Mouse (Mus musculus): Measurements from ENCODE around the gene Ghdc.
A peak's percentile ranks its signal among the peaks of the same experiment; 100 is the strongest.

The Ghdc gene

DNA sequence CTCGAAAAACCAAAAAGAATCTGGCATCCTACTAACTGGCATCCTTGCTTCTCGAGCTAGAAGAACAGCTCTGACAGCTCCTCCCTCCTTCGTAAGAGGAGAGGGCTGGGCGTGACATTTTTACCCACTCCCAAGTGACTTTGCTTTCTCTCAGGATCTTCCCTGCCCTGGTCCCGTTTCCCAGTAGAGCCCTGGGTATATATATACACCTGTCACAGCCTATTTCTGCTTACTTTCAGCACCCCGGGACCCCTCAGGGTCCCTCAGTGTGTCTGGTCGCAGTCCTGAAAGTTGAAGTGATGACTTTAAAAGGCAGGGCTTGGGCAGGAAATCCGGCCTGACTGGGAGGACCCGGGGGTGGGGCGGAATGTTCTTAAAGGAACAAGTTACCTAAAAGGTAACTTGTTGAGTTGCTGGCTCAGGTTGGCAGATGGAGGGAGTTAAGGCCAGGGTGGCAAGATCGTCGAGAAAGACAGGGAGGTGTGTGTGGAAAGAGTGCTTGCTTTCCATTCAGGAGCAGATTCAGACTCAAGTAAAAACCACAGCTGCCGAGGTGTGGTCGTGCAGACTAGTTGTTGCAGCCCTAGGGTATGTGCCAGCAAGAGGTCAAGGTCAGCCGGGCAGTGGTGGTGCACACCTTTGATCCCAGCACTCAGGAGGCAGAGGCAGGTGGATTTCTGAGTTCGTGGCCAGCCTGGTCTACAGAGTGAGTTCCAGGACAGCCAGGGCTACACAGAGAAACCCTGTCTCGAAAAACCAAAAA, at the start of gene Ghdc:
TSS of gene Ghdc (minus strand) at position 312 of the 763 bp plus-strand sequence.
- DNase-seq (ENCODE audit: low spot score in 2 of 2) = peak; percentile 82 to 88

DNA sequence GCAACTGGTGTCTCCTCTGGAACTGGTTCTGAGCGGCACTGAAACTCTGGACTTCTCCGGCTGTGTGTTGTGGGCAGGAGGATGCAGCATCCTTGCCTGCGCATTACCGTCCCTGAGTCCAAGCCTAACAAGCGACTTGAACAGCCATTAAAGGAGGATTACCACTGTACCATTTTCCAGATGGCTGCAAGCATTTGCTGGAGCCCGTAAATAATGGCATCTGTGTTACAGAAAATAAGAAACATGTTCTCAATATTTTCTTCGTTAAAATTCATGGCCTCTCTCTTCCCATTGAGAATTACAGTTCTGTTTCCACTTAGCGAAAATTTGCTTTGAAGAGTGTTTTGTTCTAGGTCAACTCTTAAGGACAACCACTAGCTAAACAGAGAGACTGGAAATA, 49.3 kb upstream of the Ghdc start:
- DNase-seq (ENCODE audit: low spot score in 2 of 2) = no peak

DNA sequence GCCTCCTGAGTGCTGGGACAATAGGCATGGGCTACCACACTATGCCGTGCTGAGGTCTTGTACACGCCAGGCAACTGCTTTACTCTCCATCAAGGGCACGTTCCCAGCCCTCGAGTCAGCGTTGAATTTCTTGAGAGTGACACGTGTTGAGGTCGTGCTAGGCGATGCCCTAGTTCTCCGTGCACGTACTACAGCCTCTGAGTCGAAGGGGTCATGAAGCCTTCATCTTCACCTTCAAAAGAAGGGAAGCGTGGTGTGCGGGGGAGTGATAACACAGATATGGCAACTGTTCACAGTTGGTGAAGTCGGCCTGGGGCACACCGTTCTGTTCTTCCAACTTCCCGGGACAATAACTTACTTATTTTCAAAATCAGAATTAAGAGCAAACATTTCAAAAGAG, 48.9 kb upstream of the Ghdc start:
- DNase-seq (ENCODE audit: low spot score in 2 of 2) = no peak

DNA sequence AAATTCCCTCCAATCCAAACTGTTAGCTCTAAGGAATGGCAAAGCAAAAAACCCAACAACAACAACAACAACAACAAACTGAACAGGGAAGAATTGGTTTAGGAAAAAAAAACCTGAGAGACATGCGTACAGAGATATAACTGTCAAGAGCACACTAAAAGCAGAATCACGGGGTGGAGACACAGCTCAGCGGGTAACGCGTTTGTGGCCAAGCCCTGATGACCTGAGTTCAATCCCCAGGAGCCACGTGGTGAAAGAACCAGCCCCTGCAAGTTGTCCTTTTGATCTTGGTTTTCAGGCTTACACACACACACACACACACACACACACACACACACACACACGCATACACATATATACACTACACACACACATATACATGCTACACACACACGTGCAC, 48.3 kb upstream of the Ghdc start:
- no peak for DNase-seq (ENCODE audit: low spot score in 2 of 2)

DNA sequence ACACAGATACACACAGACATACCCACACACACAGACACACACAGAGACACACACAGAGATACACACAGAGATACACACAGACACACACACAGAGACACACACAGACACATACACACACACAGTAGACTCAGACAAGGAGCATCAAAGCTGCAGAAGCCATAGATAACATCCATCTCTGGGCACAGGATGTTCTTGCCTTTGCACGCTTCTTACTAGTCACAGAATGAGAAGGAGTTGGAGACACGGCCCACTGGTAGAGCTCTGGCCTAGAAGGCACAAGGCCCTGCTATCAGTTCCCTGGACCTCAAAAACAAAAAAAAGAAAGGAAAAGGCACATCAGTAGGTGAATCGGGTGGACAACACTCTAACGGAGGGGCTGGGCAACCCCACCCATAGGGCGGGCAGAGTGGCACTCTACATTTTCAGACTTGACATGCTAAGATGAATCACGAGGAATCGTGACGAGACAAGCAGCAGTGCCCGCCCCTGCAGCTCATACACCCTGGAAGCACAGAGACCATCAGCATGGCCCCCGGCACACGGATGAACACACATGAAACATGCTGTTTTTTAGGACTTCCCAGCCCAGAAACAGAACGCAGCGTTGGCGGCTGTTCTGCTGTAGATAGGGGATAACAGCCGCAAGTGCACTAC, 47.7 kb upstream of the Ghdc start:
- DNase-seq (ENCODE audit: low spot score in 2 of 2) = no peak

DNA sequence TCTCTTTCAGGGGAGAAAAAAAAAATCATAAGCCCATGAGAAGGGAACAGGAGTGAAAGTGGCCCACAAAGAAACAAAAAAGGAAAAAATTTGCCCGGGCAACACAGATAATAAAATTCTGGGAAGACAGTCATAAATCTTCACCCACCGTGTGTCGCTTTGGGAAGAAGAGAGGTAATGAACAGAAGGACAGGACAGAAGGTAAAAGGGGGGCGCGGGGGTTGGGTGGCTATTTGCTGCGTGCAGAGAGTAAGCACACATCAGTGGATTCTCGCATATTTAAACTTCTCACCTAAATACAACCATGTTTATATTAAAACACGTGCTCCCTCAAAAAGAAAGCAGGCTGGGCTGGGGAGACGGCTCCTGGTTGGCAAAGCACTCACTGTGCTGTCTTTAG, 46.6 kb upstream of the Ghdc start:
- DNase-seq (ENCODE audit: low spot score in 2 of 2) = no peak

DNA sequence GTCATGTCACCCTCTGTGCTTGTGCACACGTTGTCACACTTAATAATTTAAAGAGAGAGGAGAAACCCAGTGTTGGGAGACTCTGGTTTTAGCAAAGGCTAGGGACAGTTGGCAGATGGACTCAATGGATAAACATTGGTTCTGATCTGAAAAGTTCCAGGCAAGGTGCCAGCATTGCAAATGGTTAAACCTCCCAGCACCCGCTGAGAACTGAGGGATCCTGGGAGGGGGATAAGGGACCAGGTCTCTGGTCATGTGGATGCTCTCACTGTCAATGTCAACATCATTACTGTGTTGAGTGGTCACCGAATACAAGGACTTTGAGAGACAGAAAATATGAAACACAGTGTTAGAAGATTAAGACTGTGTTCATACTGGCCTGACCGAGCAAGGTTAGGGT, 46.0 kb upstream of the Ghdc start:
- DNase-seq (ENCODE audit: low spot score in 2 of 2) = no peak

DNA sequence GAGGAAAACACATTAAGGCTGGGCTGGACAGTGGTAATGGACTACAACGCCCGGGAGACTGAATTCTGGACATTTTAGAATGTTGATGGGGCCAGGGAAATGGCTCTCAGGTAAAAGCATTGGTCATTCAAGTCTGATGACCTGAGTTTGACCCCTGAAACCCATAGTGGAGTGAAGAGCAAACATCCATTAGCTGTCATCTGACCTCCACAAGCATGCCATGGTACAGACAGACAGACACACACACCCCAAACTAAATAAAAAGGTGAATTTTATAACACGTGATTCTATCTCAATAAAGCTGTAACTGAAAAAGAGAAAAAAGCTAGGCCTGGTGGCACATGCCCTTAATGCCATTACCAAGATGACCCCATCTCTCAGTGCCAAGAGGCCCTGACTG, 45.6 kb upstream of the Ghdc start:
- DNase-seq (ENCODE audit: low spot score in 2 of 2) = no peak

DNA sequence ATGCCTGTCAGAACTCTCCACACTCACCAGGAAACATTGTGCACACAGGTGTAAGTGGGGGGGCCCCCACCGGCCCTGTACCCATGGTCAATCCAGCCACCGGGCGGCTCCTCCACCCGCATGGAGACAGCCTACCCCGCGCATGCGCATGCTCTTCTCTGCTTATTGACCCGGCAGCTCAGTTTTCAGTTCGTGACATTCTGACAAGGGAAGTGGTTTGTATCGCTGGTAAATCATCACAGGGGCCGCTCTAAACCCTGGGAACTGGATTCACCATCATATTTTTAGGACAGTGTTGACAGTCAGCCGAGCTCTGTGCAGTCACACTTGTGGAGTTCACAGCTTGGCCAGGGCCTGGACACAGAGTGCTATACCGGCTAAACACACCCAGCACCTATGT, 43.7 kb upstream of the Ghdc start:
- no peak for DNase-seq (ENCODE audit: low spot score in 2 of 2)

DNA sequence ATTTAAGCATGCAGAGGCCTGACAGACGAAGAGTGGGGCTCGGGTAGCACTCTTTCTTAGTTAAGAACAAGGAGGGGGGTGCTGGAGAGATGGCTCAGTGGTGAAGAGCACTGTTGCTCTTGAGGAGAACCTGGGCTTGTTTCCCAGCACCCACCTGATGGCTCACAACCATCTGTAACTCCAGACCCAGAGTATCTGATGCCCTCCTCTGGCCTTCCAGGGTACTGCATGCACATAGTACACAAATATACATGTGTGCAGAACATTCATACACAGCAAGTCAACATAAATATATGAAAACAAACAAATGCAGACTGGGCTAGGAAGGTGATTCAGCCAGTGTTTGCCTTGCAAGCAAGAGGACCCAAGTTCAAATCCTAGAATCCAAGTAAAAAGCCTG, 40.4 kb upstream of the Ghdc start:
- DNase-seq (ENCODE audit: low spot score in 2 of 2) = no peak

DNA sequence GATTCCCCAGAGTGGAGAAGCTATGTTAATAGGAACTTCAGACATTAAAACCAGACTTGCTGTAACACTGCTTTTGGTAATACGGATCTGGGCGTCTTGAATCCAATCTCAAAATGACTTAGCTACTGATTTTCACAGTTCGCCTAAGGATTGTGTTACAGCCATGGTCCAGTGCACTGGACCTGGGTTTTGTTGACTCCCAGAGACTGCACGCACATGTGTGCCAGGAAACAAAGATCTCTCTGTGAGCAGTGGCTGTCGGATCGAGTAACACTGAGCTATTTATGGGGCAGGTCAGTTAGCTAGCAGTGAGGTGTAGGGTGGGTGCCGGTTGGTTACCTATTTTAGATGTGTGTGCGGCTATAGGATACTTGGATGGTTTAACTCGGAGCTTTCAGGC, 39.8 kb upstream of the Ghdc start:
- no peak for DNase-seq (ENCODE audit: low spot score in 2 of 2)

DNA sequence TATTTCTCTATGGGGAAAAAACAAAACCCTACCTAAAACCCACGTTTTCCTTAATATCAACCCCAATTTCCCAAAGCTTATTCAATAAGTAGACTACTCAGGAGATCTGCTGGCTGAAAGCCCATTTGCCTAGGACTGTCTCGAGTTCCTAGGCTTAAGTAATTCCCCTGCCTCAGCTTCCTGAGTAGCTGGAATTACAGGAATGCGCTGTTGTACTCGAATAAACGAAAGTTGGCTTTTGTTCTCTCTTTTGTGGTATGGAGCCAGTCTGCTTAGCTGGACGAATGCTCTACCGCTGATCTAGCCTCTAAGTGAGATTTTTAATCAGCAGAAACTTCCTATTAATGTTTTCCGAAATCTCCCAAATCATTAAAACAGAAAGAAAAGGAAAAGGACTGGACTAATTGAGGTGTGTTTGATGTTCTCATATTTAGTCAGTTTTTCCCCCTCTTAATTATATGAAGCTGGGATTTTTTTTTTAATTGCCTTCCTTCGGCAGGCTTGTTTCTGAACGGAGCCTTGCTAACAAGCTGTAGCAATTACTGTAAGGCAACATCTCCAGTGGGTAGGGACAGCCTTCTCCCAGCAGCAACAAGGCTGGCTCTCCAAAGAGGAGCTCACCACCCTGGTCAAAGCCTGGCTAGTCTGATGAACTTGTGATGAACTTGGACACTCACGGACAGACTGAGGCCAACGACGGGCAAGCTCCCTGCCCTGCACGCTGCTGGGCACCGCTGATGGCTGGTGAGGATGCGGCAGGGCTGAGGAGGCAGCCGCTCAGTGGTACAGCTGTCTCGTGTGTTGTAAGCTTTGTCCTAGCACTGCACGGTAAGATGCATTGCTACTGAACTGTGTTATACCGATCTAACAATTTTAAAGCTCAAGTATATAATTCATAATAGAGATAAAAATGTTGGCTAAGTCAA, 35.9 kb upstream of the Ghdc start:
- DNase-seq (ENCODE audit: low spot score in 2 of 2) = no peak

DNA sequence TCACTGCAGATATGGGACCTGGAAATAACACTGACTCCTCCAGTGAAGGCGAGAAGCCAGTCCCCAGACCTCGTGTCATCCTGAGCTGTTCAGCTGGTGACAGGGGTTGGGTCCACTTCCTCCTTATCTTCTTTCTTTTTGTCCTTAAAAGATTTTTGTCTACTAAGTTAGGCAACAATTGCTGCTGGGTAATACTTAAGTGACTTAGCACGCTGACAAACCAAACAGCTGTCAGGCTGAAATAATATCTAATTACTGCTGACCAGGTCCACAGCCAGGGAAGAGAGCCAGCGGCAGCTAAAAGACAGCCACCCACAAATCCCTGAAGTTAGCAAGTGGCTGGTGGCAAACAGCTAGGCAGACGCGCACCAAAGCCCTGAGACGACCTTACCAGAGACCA, 34.8 kb upstream of the Ghdc start:
- DNase-seq (ENCODE audit: low spot score in 2 of 2) = no peak

DNA sequence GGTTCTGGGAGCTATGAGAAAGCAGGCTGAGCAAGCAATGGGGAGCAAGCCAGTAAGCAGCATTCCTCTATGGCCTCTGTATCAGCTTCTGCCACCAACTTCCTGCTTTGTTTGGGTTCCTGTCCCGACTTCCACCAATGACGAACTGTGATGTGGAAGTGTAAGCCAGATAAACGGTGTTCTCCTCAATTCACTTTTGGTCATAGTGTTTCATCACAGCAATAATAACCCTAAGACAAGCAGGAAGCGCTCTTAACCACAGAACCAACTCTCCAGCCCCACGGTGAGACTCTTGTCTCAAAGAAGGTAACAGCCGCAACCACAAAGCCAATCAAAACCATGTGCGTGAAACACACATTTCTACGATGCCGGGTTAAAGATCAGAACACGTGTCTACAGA, 33.7 kb upstream of the Ghdc start:
- no peak for DNase-seq (ENCODE audit: low spot score in 2 of 2)

DNA sequence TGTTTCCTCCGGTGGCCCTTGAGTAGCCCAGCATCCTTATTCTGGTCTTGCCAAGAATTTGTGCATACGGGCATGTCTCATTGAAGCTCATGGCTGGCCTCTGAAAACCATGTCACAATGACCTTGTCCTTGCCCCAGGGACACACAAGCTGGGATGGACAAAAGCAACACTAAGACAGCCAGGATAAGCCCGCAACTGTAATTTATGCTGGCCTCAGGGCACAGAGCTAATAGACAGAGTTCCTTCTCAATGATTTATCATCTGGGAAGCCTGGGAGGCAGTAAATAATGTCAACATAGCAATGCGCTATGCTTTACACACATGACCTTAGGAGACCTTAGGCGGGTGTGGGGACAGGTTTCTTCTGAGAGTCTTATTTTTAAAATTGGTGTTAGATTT, 28.7 kb upstream of the Ghdc start:
- no peak for DNase-seq (ENCODE audit: low spot score in 2 of 2)

DNA sequence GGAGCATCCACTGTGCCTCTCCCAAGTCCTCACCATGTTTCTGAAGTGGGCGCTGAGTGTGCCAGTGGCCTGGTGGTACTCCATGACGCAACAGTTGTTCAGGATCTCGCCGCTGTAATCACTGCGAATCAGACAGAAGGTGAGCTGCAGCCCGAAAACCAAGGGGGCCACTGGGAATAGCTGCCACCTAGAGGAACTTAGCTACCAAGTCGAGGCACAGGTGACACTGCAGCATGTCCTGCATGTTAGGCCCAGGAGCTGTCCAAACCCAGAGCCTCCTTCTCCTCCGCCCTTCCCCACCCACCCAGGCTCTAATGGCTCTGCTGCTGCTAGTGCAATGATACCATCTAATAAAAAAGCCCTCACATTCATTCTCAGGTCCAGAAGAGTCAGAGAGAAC, 25.8 kb upstream of the Ghdc start:
- no peak for DNase-seq (ENCODE audit: low spot score in 2 of 2)

DNA sequence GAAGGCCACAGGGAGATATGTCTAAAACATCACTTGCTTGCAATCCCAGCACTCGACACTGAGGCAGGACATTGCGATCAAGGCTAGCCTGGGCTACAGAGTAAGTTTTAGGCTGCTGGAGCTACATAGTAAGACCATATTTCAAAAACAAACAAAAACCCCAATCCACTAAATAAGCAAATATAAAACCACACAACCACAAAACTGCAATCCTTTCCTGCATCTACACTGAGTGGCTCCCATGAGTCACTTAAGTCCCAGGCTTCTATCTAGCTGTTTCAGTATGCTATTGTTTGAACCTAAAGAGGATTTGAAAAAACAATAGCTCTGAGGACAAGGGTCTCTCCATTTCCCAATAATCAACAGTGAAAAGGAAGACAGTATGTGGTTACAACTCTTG, 24.6 kb upstream of the Ghdc start:
- no peak for DNase-seq (ENCODE audit: low spot score in 2 of 2)

DNA sequence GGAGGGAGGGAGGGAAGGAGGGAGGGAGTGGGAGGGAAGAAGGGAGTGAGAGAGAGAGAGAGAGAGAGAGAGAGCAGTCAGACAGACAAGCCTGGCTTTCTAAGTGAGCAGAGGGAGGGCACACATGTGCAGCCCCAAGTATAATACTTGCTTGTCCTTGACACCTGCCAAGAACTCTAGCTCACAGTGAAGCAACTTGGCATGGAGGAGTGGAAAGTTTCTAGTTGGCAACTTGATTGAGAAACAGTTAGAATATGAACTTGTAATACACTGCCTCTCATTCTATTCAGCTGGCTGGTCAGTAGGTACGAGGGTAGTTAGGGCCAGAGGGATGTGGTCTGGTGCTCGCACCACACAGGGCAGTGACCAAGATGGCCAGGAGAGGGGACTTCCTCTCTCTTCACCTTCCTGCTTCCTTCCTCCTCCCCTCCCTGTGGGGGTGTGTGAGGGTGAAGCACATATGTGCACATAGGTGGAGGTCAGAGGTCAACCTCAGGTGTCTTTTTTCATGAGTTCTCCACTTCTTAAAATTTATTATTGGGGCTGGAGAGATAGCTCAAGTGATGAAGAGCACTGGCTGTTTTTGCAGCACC, 20.8 kb upstream of the Ghdc start:
- DNase-seq (ENCODE audit: low spot score in 2 of 2) = no peak

DNA sequence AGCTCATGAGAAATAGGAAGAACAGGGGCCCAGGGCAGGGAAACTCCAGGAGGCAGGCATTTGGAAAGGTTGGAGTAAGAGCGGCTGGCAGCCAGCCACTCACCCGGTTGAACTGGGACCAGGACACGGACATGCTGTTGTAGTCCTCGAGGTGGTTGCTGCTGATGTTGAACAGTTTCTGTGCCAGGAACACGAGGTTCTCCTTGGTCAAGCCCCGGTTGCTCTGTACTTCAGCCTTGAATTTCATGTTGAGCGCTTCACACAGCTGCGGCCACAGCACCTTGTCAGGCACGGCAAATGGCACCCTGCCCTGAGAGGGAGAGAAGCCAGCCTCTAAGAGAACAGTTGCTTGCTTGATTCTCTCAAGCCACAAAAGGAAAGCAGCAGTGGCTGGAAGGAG, 19.9 kb upstream of the Ghdc start:
- peak in 1 of 2 experiments; percentile 32 for DNase-seq (ENCODE audit: low spot score in 2 of 2)

DNA sequence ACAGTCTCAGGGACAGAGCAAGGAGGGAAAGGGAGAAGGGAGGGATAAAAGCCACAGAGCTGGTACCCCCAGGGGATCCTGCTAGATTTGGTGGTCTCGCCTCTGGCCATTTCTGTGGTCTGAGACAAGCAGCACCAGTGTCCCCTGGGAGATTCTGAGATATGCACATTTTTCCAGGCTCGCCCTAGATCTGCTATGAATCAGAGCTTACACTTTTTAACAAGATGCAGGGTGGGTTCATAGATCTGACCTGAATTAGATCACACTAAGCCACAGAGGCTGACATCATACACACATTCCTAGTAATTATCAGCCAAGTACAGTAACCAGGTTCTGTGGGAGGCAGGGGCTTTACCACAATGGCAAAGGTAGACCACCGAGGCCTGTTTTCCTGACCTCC, 18.9 kb upstream of the Ghdc start:
- DNase-seq (ENCODE audit: low spot score in 2 of 2) = no peak

DNA sequence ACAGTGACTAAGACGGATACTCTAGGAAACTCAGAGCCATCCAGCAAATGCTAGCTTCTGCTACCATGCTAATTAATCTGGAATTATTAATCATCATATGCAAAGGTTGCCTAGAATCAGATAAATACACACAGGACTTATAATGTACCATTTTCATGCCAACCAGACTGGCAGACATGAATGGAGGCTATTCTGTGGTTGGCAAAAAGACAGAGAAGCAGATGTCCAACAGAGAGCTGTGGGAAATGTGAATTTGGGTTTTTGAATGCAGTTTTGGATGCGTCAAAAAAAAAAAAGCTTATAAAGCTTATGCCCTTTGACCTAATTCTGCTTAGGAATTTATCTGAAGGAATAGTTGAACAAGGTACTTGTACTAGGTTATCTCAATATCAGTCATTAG, 15.0 kb upstream of the Ghdc start:
- no peak for DNase-seq (ENCODE audit: low spot score in 2 of 2)

DNA sequence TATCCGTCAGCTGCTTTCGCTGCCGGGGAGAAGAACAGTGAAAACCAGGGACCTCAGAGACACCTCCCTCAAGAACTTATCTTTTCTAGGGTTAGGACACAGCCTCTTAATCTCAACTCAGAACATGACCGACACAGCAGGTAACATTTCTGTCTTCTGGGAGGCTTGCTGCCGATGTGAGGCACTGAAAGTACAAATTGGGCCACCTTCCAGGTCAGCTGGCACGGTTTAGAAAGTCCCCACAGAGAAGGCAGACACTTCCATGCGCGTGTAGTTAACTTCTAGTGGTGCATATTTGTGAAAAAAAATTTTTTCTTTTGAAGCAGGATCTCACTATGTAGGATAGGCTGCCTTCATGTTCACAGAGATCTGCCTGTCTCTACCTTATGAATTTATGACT, 13.5 kb upstream of the Ghdc start:
- DNase-seq (ENCODE audit: low spot score in 2 of 2) = no peak

Measured in right cerebral cortex, adult 2 months (tissue).